Mouse (Mus musculus) hindbrain, embryonic 10.5 days (tissue): ENCODE results near the gene Orc1. TPM values are rescaled to one million over a fixed set of nuclear protein-coding genes. Genes with fewer than 3 reads are reported as not detected.

Source experiments
- DNase-seq: peaks from one replicate; pipeline ENCODE4 v3.0.0-alpha.2; 2017; ENCODE audit warnings: low spot score
- H3K27ac ChIP-seq: fragments of 300-500 bp; sonication (generic); 2 replicates; pipeline ENCODE4 v1.5.1; 2016; ENCODE audit warnings: mild to moderate bottlenecking, moderate library complexity
- H3K27me3 ChIP-seq: fragments of 300-500 bp; sonication (generic); 2 replicates; pipeline ENCODE4 v1.6.1; 2016; ENCODE audit warnings: mild to moderate bottlenecking; ENCODE audit not compliant: poor library complexity, insufficient read depth, severe bottlenecking
- H3K36me3 ChIP-seq: fragments of 300-500 bp; sonication (generic); 2 replicates; pipeline ENCODE4 v1.6.1; 2016; ENCODE audit warnings: mild to moderate bottlenecking, moderate library complexity
- H3K4me1 ChIP-seq: fragments of 300-500 bp; sonication (generic); replicated peaks from 2 replicates; pipeline ENCODE4 v1.6.1; 2016; ENCODE audit warnings: mild to moderate bottlenecking
- H3K4me3 ChIP-seq: fragments of 300-500 bp; sonication (generic); 2 replicates; pipeline ENCODE4 v1.5.1; 2016; ENCODE audit warnings: mild to moderate bottlenecking, moderate library complexity
- H3K9me3 ChIP-seq: fragments of 300-500 bp; sonication (generic); 2 replicates; pipeline ENCODE4 v1.6.1; 2016; ENCODE audit warnings: mild to moderate bottlenecking, moderate library complexity
- WGBS: fragments of 180-500 bp; shearing (Covaris S2); methylation state at CpG from one replicate; pipeline ENCODE4 v1.1.7; 2016; 5-methylcytosine and 5-hydroxymethylcytosine counted together
- polyA plus RNA-seq: library from polyadenylated mRNA; unstranded; fragments of >200 nt; fragmentation: Nextera tagmentation; extraction: Ambion mirVana; gene quantifications from 2 replicates; pipeline ENCODE4 v1.2.1, GENCODE M21; 2016

The Orc1 gene
- polyA plus RNA-seq, 1 experiment from 2014 or later, result 14.4 TPM

GRCm38 (mm10) chr4:108619587-108620341 lies 40.5 kb downstream of the Orc1 start, which contains the start of gene Cc2d1b:
TSS of gene Cc2d1b (plus strand) at chr4:108619940.
- Histone ChIP-seq H3K4me3 (peak within 1 kb of the TSS; percentile 81), H3K4me1 (peaks cover 25% of the 10 kb centered on the region), H3K27me3 (no peaks in the 10 kb centered on the region), H3K36me3 (peaks cover 43% of the 10 kb centered on the region), H3K27ac (peak within 1 kb of the TSS; percentile 97), H3K9me3 (no peaks in the 10 kb centered on the region)
- DNase-seq, result peak; percentile 91
- WGBS, result under 1% methylated on average over 86 of the region's 86 CpGs

GRCm38 (mm10) chr4:108620536-108620935 lies 41.3 kb downstream of the Orc1 start:
- H3K4me1 ChIP-seq, result peaks cover 25% of the 10 kb centered on the region
- peak overlapping the region; percentile 97 for H3K27ac ChIP-seq
- no peaks in the 10 kb centered on the region for H3K27me3 ChIP-seq
- H3K36me3 ChIP-seq, result peaks cover 43% of the 10 kb centered on the region
- no peaks in the 10 kb centered on the region for H3K9me3 ChIP-seq
- WGBS, result 24% methylated on average over 8 of the region's 8 CpGs
- H3K4me3 ChIP-seq, result peak overlapping the region; percentile 81
- no peak for DNase-seq

GRCm38 (mm10) chr4:108621504-108621903 lies 42.3 kb downstream of the Orc1 start:
- H3K4me3 ChIP-seq, result no peak overlapping the region
- H3K27ac ChIP-seq, result no peak overlapping the region
- no peaks in the 10 kb centered on the region for H3K27me3 ChIP-seq
- H3K9me3 ChIP-seq, result no peaks in the 10 kb centered on the region
- peaks cover 44% of the 10 kb centered on the region for H3K36me3 ChIP-seq
- 93% methylated on average over 6 of the region's 6 CpGs for WGBS
- no peak for DNase-seq
- H3K4me1 ChIP-seq, result peaks cover 25% of the 10 kb centered on the region

- Histone ChIP-seq H3K36me3 (peaks cover 90% of the 10 kb centered on the region), H3K9me3 (no peaks in the 10 kb centered on the region), H3K4me3 (no peak overlapping the region), H3K4me1 (no peaks in the 10 kb centered on the region), H3K27ac (no peak overlapping the region), H3K27me3 (no peaks in the 10 kb centered on the region)
- no peak for DNase-seq
- 90% methylated on average over 5 of the region's 5 CpGs for WGBS
These were observed 47.8 kb downstream of the Orc1 start for GRCm38 (mm10) chr4:108627066-108627465.

GRCm38 (mm10) chr4:108629363-108629880 lies 50.2 kb downstream of the Orc1 start:
- no peak for DNase-seq
- H3K36me3 ChIP-seq, result peaks cover 99% of the 10 kb centered on the region
- no peaks in the 10 kb centered on the region for H3K9me3 ChIP-seq
- no peak overlapping the region for H3K27ac ChIP-seq
- H3K27me3 ChIP-seq, result no peaks in the 10 kb centered on the region
- 87% methylated on average over 7 of the region's 7 CpGs for WGBS
- H3K4me1 ChIP-seq, result peaks cover 12% of the 10 kb centered on the region
- no peak overlapping the region for H3K4me3 ChIP-seq

- H3K9me3 ChIP-seq, result no peaks in the 10 kb centered on the region
- no peak overlapping the region for H3K27ac ChIP-seq
- peaks cover 18% of the 10 kb centered on the region for H3K4me1 ChIP-seq
- DNase-seq, result no peak
- WGBS, result 95% methylated on average over 9 of the region's 9 CpGs
- no peaks in the 10 kb centered on the region for H3K27me3 ChIP-seq
- no peak overlapping the region for H3K4me3 ChIP-seq
- peaks cover 99% of the 10 kb centered on the region for H3K36me3 ChIP-seq
These were observed 50.9 kb downstream of the Orc1 start for GRCm38 (mm10) chr4:108630096-108630495.

- Histone ChIP-seq H3K36me3 (peaks cover 98% of the 10 kb centered on the region), H3K27me3 (no peaks in the 10 kb centered on the region), H3K4me1 (peaks cover 20% of the 10 kb centered on the region), H3K9me3 (no peaks in the 10 kb centered on the region), H3K4me3 (no peak overlapping the region), H3K27ac (no peak overlapping the region)
- no peak for DNase-seq
- WGBS, result 94% methylated on average over 4 of the region's 4 CpGs
These were observed 52.4 kb downstream of the Orc1 start for GRCm38 (mm10) chr4:108631616-108632015.

- peak overlapping the region; percentile 77 for H3K27ac ChIP-seq
- H3K4me1 ChIP-seq, result peaks cover 20% of the 10 kb centered on the region
- H3K27me3 ChIP-seq, result no peaks in the 10 kb centered on the region
- 70% methylated on average over 12 of the region's 12 CpGs for WGBS
- peaks cover 93% of the 10 kb centered on the region for H3K36me3 ChIP-seq
- H3K4me3 ChIP-seq, result no peak overlapping the region
- no peaks in the 10 kb centered on the region for H3K9me3 ChIP-seq
- DNase-seq, result peak; percentile 30
These were observed 54.5 kb downstream of the Orc1 start for GRCm38 (mm10) chr4:108633703-108634102.

- peaks cover 93% of the 10 kb centered on the region for H3K36me3 ChIP-seq
- no peaks in the 10 kb centered on the region for H3K27me3 ChIP-seq
- peaks cover 20% of the 10 kb centered on the region for H3K4me1 ChIP-seq
- no peaks in the 10 kb centered on the region for H3K9me3 ChIP-seq
- 54% methylated on average over 4 of the region's 4 CpGs for WGBS
- peak overlapping the region; percentile 82 for H3K27ac ChIP-seq
- no peak for DNase-seq
- no peak overlapping the region for H3K4me3 ChIP-seq
These were observed 55.5 kb downstream of the Orc1 start for GRCm38 (mm10) chr4:108634696-108635095.

GRCm38 (mm10) chr4:108635101-108635500 lies 55.9 kb downstream of the Orc1 start:
- Histone ChIP-seq H3K9me3 (no peaks in the 10 kb centered on the region), H3K36me3 (peaks cover 92% of the 10 kb centered on the region), H3K27me3 (no peaks in the 10 kb centered on the region), H3K4me3 (no peak overlapping the region), H3K4me1 (peaks cover 20% of the 10 kb centered on the region), H3K27ac (peak overlapping the region; percentile 82)
- DNase-seq, result peak; percentile 19

GRCm38 (mm10) chr4:108637721-108638120 lies 58.5 kb downstream of the Orc1 start:
- 83% methylated on average over 3 of the region's 3 CpGs for WGBS
- no peak for DNase-seq
- Histone ChIP-seq H3K27ac (no peak overlapping the region), H3K4me3 (no peak overlapping the region), H3K36me3 (peaks cover 89% of the 10 kb centered on the region), H3K9me3 (no peaks in the 10 kb centered on the region), H3K27me3 (no peaks in the 10 kb centered on the region), H3K4me1 (peaks cover 20% of the 10 kb centered on the region)

- WGBS, result 87% methylated on average over 5 of the region's 5 CpGs
- Histone ChIP-seq H3K27ac (no peak overlapping the region), H3K27me3 (no peaks in the 10 kb centered on the region), H3K36me3 (peaks cover 89% of the 10 kb centered on the region), H3K4me1 (peaks cover 15% of the 10 kb centered on the region), H3K9me3 (no peaks in the 10 kb centered on the region), H3K4me3 (no peak overlapping the region)
- DNase-seq, result no peak
These were observed 59.5 kb downstream of the Orc1 start for GRCm38 (mm10) chr4:108638752-108639151.

GRCm38 (mm10) chr4:108664407-108664806 lies 85.2 kb downstream of the Orc1 start:
- Histone ChIP-seq H3K4me1 (no peaks in the 10 kb centered on the region), H3K4me3 (no peak overlapping the region), H3K36me3 (peaks cover 32% of the 10 kb centered on the region), H3K9me3 (no peaks in the 10 kb centered on the region), H3K27ac (no peak overlapping the region), H3K27me3 (no peaks in the 10 kb centered on the region)
- WGBS, result 80% methylated on average over 2 of the region's 2 CpGs
- DNase-seq, result peak; percentile 12
